Mouse (Mus musculus): Measurements from ENCODE around the gene Ugt1a1. TPM values are rescaled to one million over a fixed set of nuclear protein-coding genes. Genes with fewer than 3 reads are reported as not detected.
"Not testable (repeated sequence)": the region's sequence is repeated elsewhere in the genome, so short reads cannot be mapped to it uniquely, and the experiment has no call there.

Ugt1a1 gene
- polyA plus RNA-seq, 2 experiments, result 2.3 to 5.8 TPM

GRCm38 (mm10) chr1:88223591-88223990 lies 11.8 kb downstream of the Ugt1a1 start:
- no peak overlapping the region for H3K27ac ChIP-seq (replicated peaks; ENCODE audit: low read depth, low read length)
- H3K4me3 ChIP-seq (replicated peaks; ENCODE audit: low read length), result no peak overlapping the region
- 60% methylated on average over 1 of the region's 1 CpGs for WGBS
- H3K4me1 ChIP-seq (ENCODE audit: control insufficient read depth, insufficient read depth, low read length), result no peaks in the 10 kb centered on the region
- H3K9ac ChIP-seq (ENCODE audit: low read depth, low read length, severe bottlenecking), result no peak overlapping the region
- no peak for ATAC-seq (ENCODE audit: low FRiP score, low read depth)
- no peak for DNase-seq (ENCODE audit: low spot score)
- no peaks in the 10 kb centered on the region for H3K36me3 ChIP-seq (ENCODE audit: control insufficient read depth, insufficient read depth, low read length)
- no peak overlapping the region for H3K4me2 ChIP-seq (replicated peaks; ENCODE audit: low read depth, low read length, severe bottlenecking)
- no peaks in the 10 kb centered on the region for H3K27me3 ChIP-seq (ENCODE audit: control insufficient read depth, insufficient read depth, low read length)
- peaks cover 36% of the 10 kb centered on the region for H3K9me3 ChIP-seq (ENCODE audit: control insufficient read depth, low read length)
- no peak for TF ChIP-seq POLR2A (IDR thresholded peaks at IDR 0.05; ENCODE audit: borderline replicate concordance, extremely low read depth, insufficient read depth, insufficient read length)

GRCm38 (mm10) chr1:88224029-88224776 lies 12.4 kb downstream of the Ugt1a1 start:
- Histone ChIP-seq H3K36me3 (ENCODE audit: control insufficient read depth, insufficient read depth, low read length) (no peaks in the 10 kb centered on the region), H3K9me3 (ENCODE audit: control insufficient read depth, low read length) (peaks cover 42% of the 10 kb centered on the region), H3K4me2 (replicated peaks; ENCODE audit: low read depth, low read length, severe bottlenecking) (no peak overlapping the region), H3K4me3 (replicated peaks; ENCODE audit: low read length) (no peak overlapping the region), H3K9ac (ENCODE audit: low read depth, low read length, severe bottlenecking) (no peak overlapping the region), H3K27ac (replicated peaks; ENCODE audit: low read depth, low read length) (no peak overlapping the region), H3K4me1 (ENCODE audit: control insufficient read depth, insufficient read depth, low read length) (no peaks in the 10 kb centered on the region), H3K27me3 (ENCODE audit: control insufficient read depth, insufficient read depth, low read length) (no peaks in the 10 kb centered on the region)
- DNase-seq (ENCODE audit: low spot score), result no peak
- no peak for ATAC-seq (ENCODE audit: low FRiP score, low read depth)
- TF ChIP-seq POLR2A (IDR thresholded peaks at IDR 0.05; ENCODE audit: borderline replicate concordance, extremely low read depth, insufficient read depth, insufficient read length), result no peak
- WGBS, result 64% methylated on average over 2 of the region's 2 CpGs

- not testable (repeated sequence) for H3K9ac ChIP-seq (ENCODE audit: low read depth, low read length, severe bottlenecking); H3K27me3 ChIP-seq (ENCODE audit: control insufficient read depth, insufficient read depth, low read length); DNase-seq (ENCODE audit: low spot score); ATAC-seq (ENCODE audit: low FRiP score, low read depth); H3K4me2 ChIP-seq (replicated peaks; ENCODE audit: low read depth, low read length, severe bottlenecking); H3K36me3 ChIP-seq (ENCODE audit: control insufficient read depth, insufficient read depth, low read length); H3K4me1 ChIP-seq (ENCODE audit: control insufficient read depth, insufficient read depth, low read length); H3K27ac ChIP-seq (replicated peaks; ENCODE audit: low read depth, low read length); H3K4me3 ChIP-seq (replicated peaks; ENCODE audit: low read length)
- WGBS, result 45% methylated on average over 2 of the region's 2 CpGs
- peaks cover 53% of the 10 kb centered on the region for H3K9me3 ChIP-seq (ENCODE audit: control insufficient read depth, low read length)
These were observed 13.5 kb downstream of the Ugt1a1 start for GRCm38 (mm10) chr1:88225301-88225700.

- ATAC-seq (ENCODE audit: low FRiP score, low read depth) (no peak), DNase-seq (ENCODE audit: low spot score) (no peak)
- Histone ChIP-seq H3K4me2 (replicated peaks; ENCODE audit: low read depth, low read length, severe bottlenecking) (no peak overlapping the region), H3K9me3 (ENCODE audit: control insufficient read depth, low read length) (peaks cover 57% of the 10 kb centered on the region), H3K36me3 (ENCODE audit: control insufficient read depth, insufficient read depth, low read length) (no peaks in the 10 kb centered on the region), H3K27me3 (ENCODE audit: control insufficient read depth, insufficient read depth, low read length) (no peaks in the 10 kb centered on the region), H3K27ac (replicated peaks; ENCODE audit: low read depth, low read length) (no peak overlapping the region), H3K4me3 (replicated peaks; ENCODE audit: low read length) (no peak overlapping the region), H3K9ac (ENCODE audit: low read depth, low read length, severe bottlenecking) (no peak overlapping the region), H3K4me1 (ENCODE audit: control insufficient read depth, insufficient read depth, low read length) (no peaks in the 10 kb centered on the region)
- TF ChIP-seq POLR2A (IDR thresholded peaks at IDR 0.05; ENCODE audit: borderline replicate concordance, extremely low read depth, insufficient read depth, insufficient read length), result no peak
These were observed 14.0 kb downstream of the Ugt1a1 start for GRCm38 (mm10) chr1:88225741-88226140.

- Histone ChIP-seq H3K27ac (replicated peaks; ENCODE audit: low read depth, low read length) (no peak within 1 kb of the TSS), H3K9me3 (ENCODE audit: control insufficient read depth, low read length) (peaks cover 68% of the 10 kb centered on the region), H3K9ac (ENCODE audit: low read depth, low read length, severe bottlenecking) (no peak within 1 kb of the TSS), H3K36me3 (ENCODE audit: control insufficient read depth, insufficient read depth, low read length) (no peaks in the 10 kb centered on the region), H3K4me1 (ENCODE audit: control insufficient read depth, insufficient read depth, low read length) (no peaks in the 10 kb centered on the region), H3K4me3 (replicated peaks; ENCODE audit: low read length) (no peak within 1 kb of the TSS), H3K4me2 (replicated peaks; ENCODE audit: low read depth, low read length, severe bottlenecking) (no peak within 1 kb of the TSS), H3K27me3 (ENCODE audit: control insufficient read depth, insufficient read depth, low read length) (no peaks in the 10 kb centered on the region)
- TF ChIP-seq POLR2A (IDR thresholded peaks at IDR 0.05; ENCODE audit: borderline replicate concordance, extremely low read depth, insufficient read depth, insufficient read length), result no peak
- WGBS, result 55% methylated on average over 5 of the region's 5 CpGs
- DNase-seq (ENCODE audit: low spot score) (no peak), ATAC-seq (ENCODE audit: low FRiP score, low read depth) (no peak)
These were observed 15.1 kb downstream of the Ugt1a1 start, which contains the start of gene Mroh2a for GRCm38 (mm10) chr1:88226670-88227379. Gene Mroh2a, plus strand, starts transcription at chr1:88226986.
